Mouse (Mus musculus) brain, embryonic 14.5 days (tissue): ENCODE data around the gene Hist1h2bp. TPM values are rescaled to one million over a fixed set of nuclear protein-coding genes. Genes with fewer than 3 reads are reported as not detected.

Source experiments
- DNase-seq: peaks from one replicate; pipeline ENCODE4 v3.0.0-alpha.2; 2011; ENCODE audit warnings: low read depth
- CTCF ChIP-seq: fragments of 200-500 bp; IDR thresholded peaks from 2 replicates; pipeline ENCODE4 v1.5.1; 2012; ENCODE audit warnings: inconsistent platforms, mild to moderate bottlenecking, moderate library complexity, borderline replicate concordance; ENCODE audit not compliant: insufficient read depth, insufficient read length; ENCODE audit errors: extremely low read depth
- POLR2A ChIP-seq: fragments of 200-500 bp; IDR thresholded peaks from 2 replicates; pipeline ENCODE4 v1.6.1; 2012; ENCODE audit warnings: mild to moderate bottlenecking, inconsistent platforms, borderline replicate concordance; ENCODE audit not compliant: poor library complexity, insufficient read depth, insufficient read length, severe bottlenecking; ENCODE audit errors: extremely low read depth
- polyA plus RNA-seq: library from polyadenylated mRNA; depleted of rRNA; stranded (reverse); fragments of >200 nt; gene quantifications from 2 replicates; pipeline ENCODE4 v1.2.3, GENCODE M21; 2012; rRNA removed

Gene Hist1h2bp
- polyA plus RNA-seq, result 2.5 TPM in 2 replicates

GRCm38 (mm10) chr13:21786899-21787629, at the start of gene Hist1h2bp, which contains the start of gene Hist1h2an:
Gene Hist1h2bp, plus strand, starts transcription at chr13:21787461.
Gene Hist1h2an, minus strand, starts transcription at chr13:21787218.
- peak; percentile 99 for DNase-seq

DNA sequence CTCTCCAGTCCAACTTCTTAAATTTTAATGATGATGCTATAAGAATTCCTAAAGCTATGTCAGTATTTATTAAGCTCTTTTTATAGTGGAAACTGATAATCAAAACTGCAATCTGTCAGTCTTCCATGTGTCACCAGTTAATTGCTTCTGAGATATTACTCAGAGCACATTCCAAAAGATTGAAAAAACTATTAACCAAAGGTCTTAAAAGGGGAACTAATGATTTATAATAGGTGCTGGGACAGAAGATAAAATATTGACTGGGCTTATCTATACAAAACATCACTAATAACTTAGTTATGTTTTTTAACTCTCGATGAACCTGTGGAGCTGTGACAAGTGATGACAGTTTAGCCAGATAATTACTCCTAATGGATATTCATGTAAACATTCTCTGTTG, 42.3 kb upstream of the Hist1h2bp start:
- no peak for TF ChIP-seq POLR2A
- DNase-seq, result no peak

GRCm38 (mm10) chr13:21749387-21750158, 37.7 kb upstream of the Hist1h2bp start:
- no peak for TF ChIP-seq CTCF
- TF ChIP-seq POLR2A, result no peak
- peak; percentile 67 for DNase-seq

DNA sequence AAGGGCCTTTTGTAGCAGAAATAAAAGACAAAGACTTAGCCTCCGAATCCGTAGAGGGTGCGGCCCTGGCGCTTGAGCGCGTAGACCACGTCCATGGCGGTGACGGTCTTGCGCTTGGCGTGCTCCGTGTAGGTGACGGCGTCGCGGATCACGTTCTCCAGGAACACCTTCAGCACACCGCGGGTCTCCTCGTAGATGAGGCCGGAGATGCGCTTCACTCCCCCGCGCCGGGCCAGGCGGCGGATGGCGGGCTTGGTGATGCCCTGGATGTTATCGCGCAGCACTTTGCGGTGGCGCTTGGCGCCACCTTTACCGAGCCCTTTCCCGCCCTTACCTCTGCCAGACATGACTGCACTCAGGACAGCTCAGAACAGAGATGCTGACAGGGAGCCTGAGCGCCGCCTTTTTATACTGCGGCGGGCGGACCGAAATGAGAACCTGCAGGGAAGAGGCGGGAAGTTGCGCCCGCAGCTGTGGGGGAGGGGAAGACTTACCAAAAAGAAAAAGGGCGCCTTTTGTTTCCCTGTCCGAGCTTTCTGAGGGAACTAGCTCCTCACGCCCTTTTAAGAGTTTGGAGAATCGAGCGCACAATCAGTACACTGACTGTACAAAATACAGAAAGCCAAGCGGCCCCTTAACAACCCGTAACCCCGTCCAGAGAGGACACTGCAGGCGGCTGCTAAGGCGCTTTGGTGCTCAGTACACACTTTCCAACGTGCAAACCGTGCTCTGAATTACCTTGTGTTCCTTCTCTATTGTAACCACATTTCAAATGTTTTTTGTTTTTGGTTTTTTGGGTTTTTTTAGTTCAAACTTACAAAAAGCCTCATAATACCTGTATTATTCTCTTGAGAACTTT, 36.9 kb upstream of the Hist1h2bp start, which contains the start of gene Hist1h4k:
TSS of gene Hist1h4k (minus strand) at position 347 of the 859 bp plus-strand sequence.
- TF ChIP-seq POLR2A, result peak; percentile 56; the same call in 1 of the 2 replicates
- DNase-seq, result peak; percentile 97

DNA sequence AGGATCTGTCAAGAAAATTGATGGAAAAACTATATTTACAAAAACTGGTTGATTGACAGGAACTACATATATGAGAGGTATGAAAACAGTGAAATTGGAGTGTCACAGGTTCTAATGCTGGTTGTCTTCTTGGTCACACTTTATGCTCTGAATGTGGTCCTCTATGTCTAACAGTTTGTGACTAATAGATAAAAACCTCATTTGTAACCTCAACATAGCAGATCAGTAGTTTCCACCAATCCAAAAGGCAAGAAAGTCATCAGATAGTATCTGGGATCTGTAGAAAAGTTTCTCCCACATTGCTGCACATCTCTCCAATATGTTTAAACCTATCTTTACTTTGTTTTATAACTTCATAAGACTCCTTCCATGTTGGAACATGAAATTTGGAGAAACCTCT, 35.8 kb upstream of the Hist1h2bp start:
- TF ChIP-seq POLR2A (no peak), CTCF (no peak)

GRCm38 (mm10) chr13:21751827-21752226, 35.4 kb upstream of the Hist1h2bp start:
- TF ChIP-seq CTCF, result no peak
- no peak for DNase-seq

More for the DNA sequence above, 35.8 kb upstream of the Hist1h2bp start:
- DNase-seq, result no peak

- DNase-seq, result no peak
- TF ChIP-seq POLR2A (no peak), CTCF (no peak)
Observed at GRCm38 (mm10) chr13:21752356-21752755, 34.9 kb upstream of the Hist1h2bp start.

DNA sequence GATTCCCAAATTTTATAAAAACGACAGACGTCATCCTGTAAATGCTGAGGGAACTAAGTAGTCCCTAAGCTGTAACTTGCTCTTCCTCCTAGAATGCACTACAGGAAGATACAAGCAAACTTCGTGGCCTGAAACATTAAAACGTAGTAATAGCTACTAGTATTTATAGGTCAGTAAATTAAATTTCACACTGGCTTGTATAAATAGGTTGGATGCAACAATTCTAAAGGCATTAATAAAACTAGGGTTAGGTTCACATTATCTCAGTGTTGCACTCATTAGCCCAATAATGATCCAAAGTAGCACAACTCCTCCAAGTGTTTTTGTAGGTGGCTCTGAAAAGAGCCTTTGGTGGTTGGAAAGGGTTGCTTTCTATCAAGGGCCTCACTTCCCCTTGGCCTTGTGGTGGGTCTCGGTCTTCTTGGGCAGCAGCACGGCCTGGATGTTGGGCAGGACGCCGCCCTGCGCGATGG, 34.2 kb upstream of the Hist1h2bp start:
- no peak for DNase-seq
- TF ChIP-seq CTCF, result no peak
- no peak for TF ChIP-seq POLR2A

DNA sequence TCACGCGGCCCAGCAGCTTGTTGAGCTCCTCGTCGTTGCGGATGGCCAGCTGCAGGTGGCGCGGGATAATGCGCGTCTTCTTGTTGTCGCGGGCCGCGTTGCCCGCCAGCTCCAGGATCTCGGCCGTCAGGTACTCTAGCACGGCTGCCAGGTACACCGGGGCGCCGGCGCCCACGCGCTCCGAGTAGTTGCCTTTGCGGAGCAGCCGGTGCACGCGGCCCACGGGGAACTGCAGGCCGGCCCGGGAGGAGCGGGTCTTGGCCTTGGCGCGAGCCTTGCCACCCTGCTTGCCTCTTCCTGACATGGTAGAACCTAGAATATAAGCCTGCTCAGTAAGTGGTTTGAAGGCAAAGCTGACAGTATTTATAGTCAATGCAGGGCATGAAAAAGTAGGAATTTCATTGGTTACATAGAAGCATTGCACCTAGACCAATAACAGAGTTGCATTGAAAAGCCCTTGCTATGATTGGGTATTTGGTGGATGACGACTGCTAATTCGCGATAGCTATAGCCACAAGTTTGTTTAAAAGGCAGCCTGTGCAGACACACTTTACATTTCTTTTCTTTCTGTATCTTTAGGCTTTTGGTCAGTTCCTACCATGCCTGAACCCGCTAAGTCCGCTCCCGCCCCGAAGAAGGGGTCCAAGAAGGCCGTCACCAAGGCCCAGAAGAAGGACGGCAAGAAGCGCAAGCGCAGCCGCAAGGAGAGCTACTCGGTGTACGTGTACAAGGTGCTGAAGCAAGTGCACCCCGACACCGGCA, 33.6 kb upstream of the Hist1h2bp start, which contains the start of the genes Hist1h2ak and Hist1h2bn:
TSS of gene Hist1h2ak (minus strand) at position 304 of the 762 bp plus-strand sequence.
TSS of gene Hist1h2bn (plus strand) at position 600 of the 762 bp plus-strand sequence.
- TF ChIP-seq POLR2A, result 0 out of 2 replicates have a peak, but pooled peaks have one; percentile 39
- peak; percentile 99 for DNase-seq

- DNase-seq, result peak; percentile 81
Observed at GRCm38 (mm10) chr13:21754294-21755001, 32.8 kb upstream of the Hist1h2bp start.
